Mouse (Mus musculus) lung, embryonic 16.5 days (tissue): ENCODE data around the gene Saxo1. TPM values are rescaled to one million over a fixed set of nuclear protein-coding genes. Genes with fewer than 3 reads are reported as not detected.

Experiments used
- ATAC-seq: fragments of 200-750 bp; cut with Nextera tagmentation; 2 replicates; pipeline ENCODE4 v1.8.0; 2017; ENCODE audit warnings: low read depth, mild to moderate bottlenecking, moderate library complexity
- H3K27ac ChIP-seq: fragments of 300-500 bp; sonication (generic); 2 replicates; pipeline ENCODE4 v1.5.1; 2014; ENCODE audit warnings: mild to moderate bottlenecking, control low read depth, low read length
- H3K27me3 ChIP-seq: fragments of 300-500 bp; sonication (generic); 2 replicates; pipeline ENCODE4 v1.6.1; 2014; ENCODE audit warnings: low read depth, low read length, mixed read lengths; ENCODE audit not compliant: control insufficient read depth, insufficient read depth
- H3K36me3 ChIP-seq: fragments of 300-500 bp; sonication (generic); 2 replicates; pipeline ENCODE4 v1.6.1; 2014; ENCODE audit warnings: low read length; ENCODE audit not compliant: control insufficient read depth, insufficient read depth
- H3K4me1 ChIP-seq: fragments of 300-500 bp; sonication (generic); replicated peaks from 2 replicates; pipeline ENCODE4 v1.6.1; 2014; ENCODE audit warnings: low read length, mixed read lengths; ENCODE audit not compliant: control insufficient read depth, insufficient read depth
- H3K4me2 ChIP-seq: fragments of 300-500 bp; sonication (generic); 2 replicates; pipeline ENCODE4 v1.6.1; 2014; ENCODE audit warnings: low read depth, low read length, control low read depth
- H3K4me3 ChIP-seq: fragments of 300-500 bp; sonication (generic); 2 replicates; pipeline ENCODE4 v1.5.1; 2014; ENCODE audit warnings: mild to moderate bottlenecking, low read length, control low read depth
- H3K9ac ChIP-seq: fragments of 300-500 bp; sonication (generic); 2 replicates; pipeline ENCODE4 v1.6.1; 2014; ENCODE audit warnings: low read length, control low read depth
- H3K9me3 ChIP-seq: fragments of 300-500 bp; sonication (generic); 2 replicates; pipeline ENCODE4 v1.6.1; 2016; ENCODE audit warnings: low read length; ENCODE audit not compliant: control insufficient read depth
- WGBS: fragments of 180-500 bp; shearing (Covaris S2); extraction: QIAGEN DNeasy Blood & Tissue Kit; methylation state at CpG from one replicate; pipeline ENCODE4 v1.1.7; 2014; 5-methylcytosine and 5-hydroxymethylcytosine counted together
- polyA plus RNA-seq: library from polyadenylated mRNA; unstranded; fragments of >200 nt; fragmentation: Nextera tagmentation; extraction: Ambion mirVana; gene quantifications from 2 replicates; pipeline ENCODE4 v1.2.1, GENCODE M21; 2015

Saxo1 gene
- not detected in 2 replicates for polyA plus RNA-seq

DNA sequence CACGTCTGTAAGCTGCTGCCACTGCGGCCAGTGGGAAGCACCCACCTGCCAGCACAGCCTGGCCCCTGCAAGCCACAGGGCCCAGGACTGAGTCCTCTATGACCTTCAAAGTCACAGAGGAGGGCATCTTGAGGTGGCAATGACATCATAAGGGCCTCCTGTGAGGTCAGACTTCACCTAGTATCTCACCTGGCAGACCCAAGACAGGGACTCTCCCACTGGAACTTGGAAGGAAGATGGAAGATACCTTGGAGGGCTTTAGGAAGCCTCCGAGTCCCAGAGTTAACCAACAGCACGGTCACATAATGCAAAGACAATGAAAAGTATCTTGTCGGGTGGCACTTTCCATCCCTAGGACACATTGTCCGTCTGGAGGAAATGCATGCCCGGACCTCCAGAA, at the start of gene Saxo1:
TSS of gene Saxo1 (minus strand) at position 101 of the 400 bp plus-strand sequence.
- Histone ChIP-seq H3K27ac (no peak within 1 kb of the TSS), H3K36me3 (no peaks in the 10 kb centered on the region), H3K4me2 (no peak within 1 kb of the TSS), H3K9ac (no peak within 1 kb of the TSS), H3K9me3 (no peaks in the 10 kb centered on the region), H3K4me3 (no peak within 1 kb of the TSS), H3K4me1 (no peaks in the 10 kb centered on the region), H3K27me3 (no peaks in the 10 kb centered on the region)
- WGBS: 90% methylated on average over 7 of the region's 7 CpGs
- no peak for ATAC-seq

DNA sequence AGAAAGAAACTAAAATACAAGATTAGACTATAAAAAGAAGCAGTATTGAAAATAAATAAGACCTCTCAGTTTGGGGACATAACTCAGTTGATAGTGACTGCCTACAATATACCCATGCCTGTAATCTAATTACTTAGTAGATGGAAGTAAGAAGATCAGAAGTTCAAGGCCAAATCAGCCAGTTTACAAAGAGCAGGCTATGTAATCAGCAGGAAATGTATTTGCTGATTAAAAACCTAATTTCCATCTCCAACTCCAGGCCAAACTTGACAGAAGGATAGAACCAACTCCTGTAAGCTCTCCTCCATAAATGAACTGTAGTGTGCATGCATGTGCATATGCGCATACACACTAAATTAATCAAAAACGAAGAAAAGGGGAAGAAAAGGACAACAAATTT, 33.2 kb upstream of the Saxo1 start:
- Histone ChIP-seq H3K9me3 (no peaks in the 10 kb centered on the region), H3K9ac (no peak overlapping the region), H3K4me1 (no peaks in the 10 kb centered on the region), H3K27me3 (no peaks in the 10 kb centered on the region), H3K36me3 (peaks cover 25% of the 10 kb centered on the region; the same call in 1 of the 2 replicates), H3K27ac (no peak overlapping the region), H3K4me2 (no peak overlapping the region), H3K4me3 (no peak overlapping the region)
- 92% methylated on average over 2 of the region's 2 CpGs for WGBS
- no peak for ATAC-seq

DNA sequence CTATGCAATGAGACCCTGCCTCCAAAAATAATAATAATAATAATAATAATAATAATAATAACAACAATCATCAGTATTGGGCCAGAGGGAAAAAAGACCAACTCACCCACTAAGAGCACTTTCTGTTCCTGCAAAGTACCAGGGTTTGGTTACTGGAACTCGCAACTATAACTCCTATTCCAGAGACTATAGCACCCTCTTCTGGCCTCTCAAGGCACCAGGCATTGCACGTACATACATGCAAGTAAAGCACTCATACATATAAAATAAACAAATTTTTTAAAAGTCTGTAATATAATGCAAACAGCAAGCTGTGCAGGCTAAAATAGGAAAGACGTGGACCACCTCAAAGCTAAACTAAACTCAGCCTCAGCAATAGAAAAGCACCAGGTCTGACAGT, 30.1 kb upstream of the Saxo1 start:
- Histone ChIP-seq H3K36me3 (peaks cover 33% of the 10 kb centered on the region), H3K27me3 (no peaks in the 10 kb centered on the region), H3K9me3 (no peaks in the 10 kb centered on the region), H3K4me1 (no peaks in the 10 kb centered on the region), H3K27ac (no peak overlapping the region), H3K4me3 (no peak overlapping the region), H3K9ac (no peak overlapping the region), H3K4me2 (no peak overlapping the region)
- no peak for ATAC-seq
- 83% methylated on average over 3 of the region's 3 CpGs for WGBS

GRCm38 (mm10) chr4:86580591-86580990, 22.5 kb upstream of the Saxo1 start:
- Histone ChIP-seq H3K4me1 (peaks cover 13% of the 10 kb centered on the region), H3K9ac (no peak overlapping the region), H3K27me3 (no peaks in the 10 kb centered on the region), H3K4me2 (no peak overlapping the region), H3K27ac (no peak overlapping the region), H3K9me3 (no peaks in the 10 kb centered on the region), H3K4me3 (no peak overlapping the region), H3K36me3 (peaks cover 20% of the 10 kb centered on the region)
- no peak for ATAC-seq
- WGBS: 81% methylated on average over 3 of the region's 3 CpGs

DNA sequence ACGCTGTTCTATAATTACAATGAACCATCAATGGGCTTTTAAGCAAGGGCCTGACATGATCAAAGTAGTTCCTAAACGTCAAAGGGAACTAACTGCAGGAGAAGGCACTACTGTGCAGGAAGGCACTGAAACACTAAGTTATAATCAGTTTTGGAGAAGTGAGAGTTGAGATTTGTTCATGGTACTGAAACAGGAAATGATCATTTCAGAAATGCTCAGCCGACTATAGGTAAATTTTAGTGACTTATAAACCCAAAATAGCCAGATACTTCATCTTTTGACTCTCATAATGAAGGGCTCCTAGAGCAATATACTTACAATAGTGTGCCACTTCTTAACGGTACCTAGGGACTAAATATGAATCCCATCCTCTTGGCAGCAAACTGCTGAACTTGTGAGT, 21.9 kb upstream of the Saxo1 start:
- Histone ChIP-seq H3K4me2 (no peak overlapping the region), H3K36me3 (peaks cover 16% of the 10 kb centered on the region), H3K9ac (no peak overlapping the region), H3K4me3 (no peak overlapping the region), H3K4me1 (peaks cover 13% of the 10 kb centered on the region), H3K27me3 (no peaks in the 10 kb centered on the region), H3K27ac (no peak overlapping the region), H3K9me3 (no peaks in the 10 kb centered on the region)
- WGBS: 61% methylated on average over 4 of the region's 4 CpGs
- no peak for ATAC-seq

DNA sequence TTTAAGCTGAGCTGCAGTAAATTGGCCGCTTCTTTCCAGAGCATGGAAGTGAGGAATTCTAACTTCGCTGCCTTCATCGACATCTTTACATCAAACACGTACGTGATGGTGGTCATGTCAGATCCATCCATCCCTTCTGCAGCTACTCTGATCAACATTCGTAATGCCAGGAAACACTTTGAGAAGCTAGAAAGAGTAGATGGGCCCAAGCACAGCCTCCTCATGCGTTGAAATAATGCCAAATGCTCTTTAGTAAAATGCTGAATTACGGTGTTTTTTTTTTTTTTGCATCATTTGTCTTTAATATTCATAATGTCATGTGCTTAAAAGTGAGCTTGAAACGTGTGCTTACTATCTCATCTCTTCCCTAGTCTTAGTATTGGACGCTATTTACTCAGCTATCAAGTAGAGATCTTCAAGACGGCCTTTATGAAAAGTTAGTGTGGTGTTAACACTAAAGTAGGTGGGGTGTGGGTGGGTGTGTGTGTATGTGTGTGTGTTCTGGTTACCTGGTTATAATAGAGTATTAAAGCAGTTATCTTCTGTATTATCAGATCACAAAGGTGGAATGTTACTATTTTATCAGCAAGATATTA, 18.6 kb upstream of the Saxo1 start:
- Histone ChIP-seq H3K27me3 (no peaks in the 10 kb centered on the region; the same call in 1 of the 2 replicates), H3K4me3 (peak overlapping the region; percentile 85), H3K4me1 (peaks cover 13% of the 10 kb centered on the region), H3K36me3 (no peaks in the 10 kb centered on the region), H3K27ac (no peak overlapping the region), H3K9me3 (no peaks in the 10 kb centered on the region), H3K9ac (peak overlapping the region; percentile 92), H3K4me2 (peak overlapping the region; percentile 56)
- no peak for ATAC-seq
- 3% methylated on average over 11 of the region's 11 CpGs for WGBS

GRCm38 (mm10) chr4:86576120-86576541, 18.0 kb upstream of the Saxo1 start:
- Histone ChIP-seq H3K27me3 (no peaks in the 10 kb centered on the region; the same call in 1 of the 2 replicates), H3K27ac (peak overlapping the region; percentile 98; the same call in 1 of the 2 replicates), H3K4me3 (peak overlapping the region; percentile 85), H3K4me1 (peaks cover 13% of the 10 kb centered on the region), H3K9ac (peak overlapping the region; percentile 92), H3K36me3 (no peaks in the 10 kb centered on the region), H3K4me2 (peak overlapping the region; percentile 56), H3K9me3 (no peaks in the 10 kb centered on the region)
- 0% methylated on average over 20 of the region's 20 CpGs for WGBS
- ATAC-seq: no peak

DNA sequence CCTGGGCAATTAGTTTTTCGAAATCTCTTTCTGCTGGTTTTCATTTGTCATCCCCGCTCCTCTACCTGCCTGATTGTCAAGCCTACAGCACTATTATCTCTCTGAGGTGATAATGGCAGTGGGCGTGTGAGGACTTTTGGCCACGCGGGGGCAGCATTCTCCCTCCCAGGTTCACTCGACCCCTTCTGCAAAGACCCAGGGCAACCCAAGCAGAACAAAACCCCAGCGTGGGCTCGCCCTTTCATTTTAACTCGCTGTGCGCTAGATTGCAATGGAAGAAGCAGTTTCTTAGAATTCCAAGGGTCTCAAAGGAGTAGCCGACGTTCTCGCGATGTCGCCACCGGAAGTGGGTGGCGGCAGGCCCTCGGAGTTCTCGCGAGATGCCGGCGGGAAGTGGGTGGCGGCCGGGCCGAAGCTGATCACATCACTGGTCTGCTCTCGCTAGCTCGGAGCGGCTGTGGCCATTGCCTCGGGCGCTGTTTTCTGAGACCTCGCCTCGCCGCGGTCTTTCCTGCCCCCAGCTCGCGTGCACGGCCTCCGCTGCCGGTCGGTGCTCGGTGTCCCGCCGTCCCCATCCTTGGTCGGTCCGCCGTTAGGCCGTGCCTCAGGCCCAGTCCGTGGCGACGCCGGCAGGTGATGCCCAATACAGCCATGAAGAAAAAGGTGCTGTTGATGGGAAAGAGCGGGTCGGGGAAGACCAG, 17.3 kb upstream of the Saxo1 start, which contains the start of gene Rraga:
TSS of gene Rraga (plus strand) at position 386 of the 701 bp plus-strand sequence.
- H3K4me1 ChIP-seq: peaks cover 13% of the 10 kb centered on the region
- under 1% methylated on average over 53 of the region's 53 CpGs for WGBS
- no peaks in the 10 kb centered on the region for H3K9me3 ChIP-seq
- H3K9ac ChIP-seq: peak within 1 kb of the TSS; percentile 92
- H3K4me3 ChIP-seq: peak within 1 kb of the TSS; percentile 85
- peak within 1 kb of the TSS; percentile 79 for H3K4me2 ChIP-seq
- H3K27me3 ChIP-seq: no peaks in the 10 kb centered on the region; the same call in 1 of the 2 replicates
- peak within 1 kb of the TSS; percentile 98 for H3K27ac ChIP-seq
- peak; percentile 98 for ATAC-seq
- H3K36me3 ChIP-seq: no peaks in the 10 kb centered on the region

DNA sequence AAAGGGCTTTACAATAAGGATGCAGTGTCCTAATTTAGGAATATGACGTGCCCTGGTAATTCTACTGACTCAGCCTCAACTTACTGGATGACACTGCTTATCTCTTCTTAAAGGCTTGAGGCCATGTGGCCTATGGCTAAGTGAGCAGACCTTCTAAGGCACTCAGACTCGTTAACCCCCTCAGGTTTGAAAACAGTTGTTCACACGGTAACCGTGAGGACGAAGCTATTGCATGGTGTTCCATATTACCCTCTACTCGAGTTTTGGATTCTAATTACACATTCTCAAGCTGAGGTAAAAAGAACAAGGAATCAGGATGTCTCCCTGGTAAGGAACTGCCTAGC, 16.8 kb upstream of the Saxo1 start:
- H3K27me3 ChIP-seq: no peaks in the 10 kb centered on the region; the same call in 1 of the 2 replicates
- H3K9me3 ChIP-seq: no peaks in the 10 kb centered on the region
- 10% methylated on average over 6 of the region's 6 CpGs for WGBS
- H3K4me2 ChIP-seq: peak overlapping the region; percentile 79
- H3K9ac ChIP-seq: peak overlapping the region; percentile 92
- ATAC-seq: peak; percentile 8
- H3K27ac ChIP-seq: peak overlapping the region; percentile 98
- peak overlapping the region; percentile 85 for H3K4me3 ChIP-seq
- peaks cover 13% of the 10 kb centered on the region for H3K4me1 ChIP-seq
- no peaks in the 10 kb centered on the region for H3K36me3 ChIP-seq
